Mouse (Mus musculus): ENCODE results near the gene Gata2.

- TF ChIP-seq CTCF (IDR thresholded peaks at IDR 0.05; ENCODE audit: low read depth, low read length) (no peak), TAL1 (conservative IDR thresholded peaks at IDR 0.05; ENCODE audit: low read depth, low read length) (no peak), POLR2AphosphoS5 (IDR thresholded peaks at IDR 0.05; ENCODE audit: insufficient replicate concordance, low read depth, low read length) (no peak), GATA1 (IDR thresholded peaks at IDR 0.05; ENCODE audit: borderline replicate concordance, low read length) (no peak)
Observed at GRCm38 (mm10) chr6:88201926-88202700, 8.4 kb downstream of the Gata2 start.

Data from G1E (cell line).